Mouse (Mus musculus): ENCODE results near the gene Shroom4.
"Not testable (repeated sequence)": the region's sequence is repeated elsewhere in the genome, so short reads cannot be mapped to it uniquely, and the experiment has no call there.

- not testable (repeated sequence) for TF ChIP-seq POLR2A (IDR thresholded peaks at IDR 0.05; ENCODE audit: insufficient read length, low read depth); USF1 (IDR thresholded peaks at IDR 0.05; ENCODE audit: low read depth); E2F4 (IDR thresholded peaks at IDR 0.05; ENCODE audit: insufficient read depth); POLR2AphosphoS2 (IDR thresholded peaks at IDR 0.05; ENCODE audit: insufficient read length, low read depth); CEBPB (IDR thresholded peaks at IDR 0.05; ENCODE audit: insufficient read depth, poor library complexity, severe bottlenecking); MYOD1 (IDR thresholded peaks at IDR 0.05; ENCODE audit: control insufficient read depth in 1 of 3, insufficient read length in 2 of 3, low read depth in 2 of 3); MAX (IDR thresholded peaks at IDR 0.05; ENCODE audit: low read depth); TCF12 (IDR thresholded peaks at IDR 0.05; ENCODE audit: insufficient read depth, poor library complexity, severe bottlenecking); MYOG (IDR thresholded peaks at IDR 0.05; ENCODE audit: control insufficient read depth in 1 of 3, insufficient read depth in 1 of 3, insufficient read length in 2 of 3, low read depth in 2 of 3)
Measured at GRCm38 (mm10) chrX:6472563-6472962, 72.9 kb downstream of the Shroom4 start.

Data from myocyte (in vitro differentiated cells).